Mouse (Mus musculus) forebrain, embryonic 12.5 days (tissue): ENCODE measurements around the gene Sigirr. TPM values are rescaled to one million over a fixed set of nuclear protein-coding genes. Genes with fewer than 3 reads are reported as not detected.

Experiments used
- polyA plus RNA-seq: library from polyadenylated mRNA; unstranded; fragments of >200 nt; fragmentation: Nextera tagmentation; extraction: Ambion mirVana; gene quantifications from 2 replicates; pipeline ENCODE4 v1.2.1, GENCODE M21; 2016

Gene Sigirr
- polyA plus RNA-seq, 1 experiment from 2014 or later, result 1.3 TPM

Other genes starting within 250 kb of the Sigirr start
- gene Gm45785, start 244.2 kb downstream of the Sigirr start, polyA plus RNA-seq, result not detected in 2 replicates
- gene Ric8a, start 243.6 kb downstream of the Sigirr start, polyA plus RNA-seq, result 60.3 and 65.6 TPM in 2 replicates
- 27.6 and 27.8 TPM in 2 replicates for gene Bet1l, start 243.0 kb downstream of the Sigirr start, polyA plus RNA-seq
- gene Psmd13, start 218.6 kb downstream of the Sigirr start, polyA plus RNA-seq, result 307 and 318 TPM in 2 replicates
- gene Sirt3, start 218.3 kb downstream of the Sigirr start, polyA plus RNA-seq, result 24.7 and 26.1 TPM in 2 replicates
- not detected in 2 replicates for gene Cox8b, start 200.1 kb downstream of the Sigirr start, polyA plus RNA-seq
- 0.13 and 0.17 TPM in 2 replicates for gene Nlrp6, start 179.7 kb downstream of the Sigirr start, polyA plus RNA-seq
- 12.7 and 12.9 TPM in 2 replicates for gene Pgghg, start 159.2 kb downstream of the Sigirr start, polyA plus RNA-seq
- gene Ifitm5, start 150.3 kb downstream of the Sigirr start, polyA plus RNA-seq, result 0.78 and 1.4 TPM in 2 replicates
- not detected in 2 replicates for gene Gm45717, start 144.6 kb downstream of the Sigirr start, polyA plus RNA-seq
- 178 and 217 TPM in 2 replicates for gene Ifitm2, start 144.6 kb downstream of the Sigirr start, polyA plus RNA-seq
- 5.8 and 6.2 TPM in 2 replicates for gene Ifitm1, start 133.4 kb downstream of the Sigirr start, polyA plus RNA-seq
- gene Ifitm3, start 89.8 kb downstream of the Sigirr start, polyA plus RNA-seq, result 11.6 and 13.0 TPM in 2 replicates
- gene Ifitm6, start 82.6 kb downstream of the Sigirr start, polyA plus RNA-seq, result not detected in 2 replicates
- not detected in 2 replicates for gene Gm17387, start 71.4 kb downstream of the Sigirr start, polyA plus RNA-seq
- 40.7 and 43.6 TPM in 2 replicates for gene B4galnt4, start 39.5 kb downstream of the Sigirr start, polyA plus RNA-seq
- 1.3 and 1.5 TPM in 2 replicates for gene Pkp3, start 22.4 kb downstream of the Sigirr start, polyA plus RNA-seq
- 0.31 and 0.37 TPM in 2 replicates for gene Ano9, start 17.2 kb upstream of the Sigirr start, polyA plus RNA-seq
- gene Ptdss2, start 21.8 kb upstream of the Sigirr start, polyA plus RNA-seq, result 63.5 and 64.9 TPM in 2 replicates
- gene Rnh1, start 72.3 kb upstream of the Sigirr start, polyA plus RNA-seq, result 47.2 and 49.7 TPM in 2 replicates
- 79.1 and 89.4 TPM in 2 replicates for gene Hras, start 93.4 kb upstream of the Sigirr start, polyA plus RNA-seq
- 14.2 and 16.0 TPM in 2 replicates for gene Lrrc56, start 93.6 kb upstream of the Sigirr start, polyA plus RNA-seq
- 3.3 and 3.7 TPM in 2 replicates for gene Lmntd2, start 113.5 kb upstream of the Sigirr start, polyA plus RNA-seq
- 35.4 and 38.5 TPM in 2 replicates for gene Rassf7, start 115.3 kb upstream of the Sigirr start, polyA plus RNA-seq
- gene Phrf1, start 128.2 kb upstream of the Sigirr start, polyA plus RNA-seq, result 106 and 107 TPM in 2 replicates
- gene Irf7, start 165.9 kb upstream of the Sigirr start, polyA plus RNA-seq, result 0.69 and 0.83 TPM in 2 replicates
- not detected in 2 replicates for gene Cdhr5, start 176.2 kb upstream of the Sigirr start, polyA plus RNA-seq
- gene Sct, start 178.6 kb upstream of the Sigirr start, polyA plus RNA-seq, result 0.70 TPM in 1 of 2 replicates, not detected in the other
- 0.38 and 0.60 TPM in 2 replicates for gene Drd4, start 191.4 kb upstream of the Sigirr start, polyA plus RNA-seq
- gene Deaf1, start 227.1 kb upstream of the Sigirr start, polyA plus RNA-seq, result 74.0 and 78.4 TPM in 2 replicates
- gene Tmem80, start 227.2 kb upstream of the Sigirr start, polyA plus RNA-seq, result 59.9 and 63.6 TPM in 2 replicates
- gene Eps8l2, start 238.3 kb upstream of the Sigirr start, polyA plus RNA-seq, result 1.2 and 1.7 TPM in 2 replicates